Mouse (Mus musculus) brown adipose tissue, adult 24 weeks (tissue): ENCODE measurements around the gene Prdm11. TPM values are rescaled to one million over a fixed set of nuclear protein-coding genes. Genes with fewer than 3 reads are reported as not detected.

Experiments used
- H3K27ac ChIP-seq: fragments of 200-500 bp; replicated peaks from 2 replicates; pipeline ENCODE4 v1.5.1; 2012; ENCODE audit warnings: low read depth, mild to moderate bottlenecking, low read length
- H3K4me1 ChIP-seq: fragments of 200-500 bp; 2 replicates; pipeline ENCODE4 v1.6.1; 2012; ENCODE audit warnings: low read length, mixed read lengths; ENCODE audit not compliant: control insufficient read depth, insufficient read depth, insufficient read length
- H3K4me3 ChIP-seq: fragments of 200-500 bp; 2 replicates; pipeline ENCODE4 v1.5.1; 2012; ENCODE audit warnings: low read depth, mild to moderate bottlenecking, low read length, moderate library complexity; ENCODE audit not compliant: insufficient read depth
- polyA plus RNA-seq: library from polyadenylated mRNA; stranded (reverse); fragments of >200 nt; gene quantifications from 2 replicates; pipeline ENCODE4 v1.2.4, GENCODE M21; 2012; ENCODE audit not compliant: missing spikeins, insufficient read depth, insufficient read length

Gene Prdm11
- polyA plus RNA-seq, 1 experiment, result 1.3 TPM

- no peak overlapping the region for H3K4me3 ChIP-seq
- no peaks in the 10 kb centered on the region for H3K4me1 ChIP-seq
- H3K27ac ChIP-seq, result no peak overlapping the region
These were observed 37.8 kb downstream of the Prdm11 start for GRCm38 (mm10) chr2:93007967-93008685.

DNA sequence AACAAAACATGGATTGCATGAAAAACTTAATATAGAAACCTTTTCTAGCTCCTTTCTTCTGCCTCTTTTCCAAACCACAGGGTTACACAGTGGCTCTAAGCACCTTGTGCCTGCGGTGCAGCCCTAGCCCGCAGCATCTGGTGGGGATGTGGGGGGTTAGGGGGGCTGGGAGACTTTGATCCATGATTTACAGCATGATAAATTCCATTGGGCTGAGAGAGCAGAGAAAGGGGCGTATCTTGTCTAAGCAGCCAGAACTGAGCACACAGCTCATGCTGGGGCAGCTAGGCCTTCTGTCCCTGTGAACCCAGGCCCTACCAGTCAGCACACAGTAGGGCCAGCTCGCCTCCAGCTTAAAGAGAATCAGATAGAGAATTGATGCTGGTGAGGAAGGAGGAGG is 40.9 kb downstream of the Prdm11 start:
- Histone ChIP-seq H3K27ac (no peak overlapping the region), H3K4me1 (no peaks in the 10 kb centered on the region)

GRCm38 (mm10) chr2:92991976-92992375 is 54.0 kb downstream of the Prdm11 start:
- Histone ChIP-seq H3K27ac (no peak overlapping the region), H3K4me1 (peaks cover 7% of the 10 kb centered on the region; the same call in 1 of the 2 replicates), H3K4me3 (no peak overlapping the region)

More for the DNA sequence above, 40.9 kb downstream of the Prdm11 start:
- H3K4me3 ChIP-seq, result no peak overlapping the region

GRCm38 (mm10) chr2:92989593-92989992 is 56.4 kb downstream of the Prdm11 start:
- Histone ChIP-seq H3K27ac (no peak overlapping the region), H3K4me3 (no peak overlapping the region), H3K4me1 (peaks cover 12% of the 10 kb centered on the region; the same call in 1 of the 2 replicates)

DNA sequence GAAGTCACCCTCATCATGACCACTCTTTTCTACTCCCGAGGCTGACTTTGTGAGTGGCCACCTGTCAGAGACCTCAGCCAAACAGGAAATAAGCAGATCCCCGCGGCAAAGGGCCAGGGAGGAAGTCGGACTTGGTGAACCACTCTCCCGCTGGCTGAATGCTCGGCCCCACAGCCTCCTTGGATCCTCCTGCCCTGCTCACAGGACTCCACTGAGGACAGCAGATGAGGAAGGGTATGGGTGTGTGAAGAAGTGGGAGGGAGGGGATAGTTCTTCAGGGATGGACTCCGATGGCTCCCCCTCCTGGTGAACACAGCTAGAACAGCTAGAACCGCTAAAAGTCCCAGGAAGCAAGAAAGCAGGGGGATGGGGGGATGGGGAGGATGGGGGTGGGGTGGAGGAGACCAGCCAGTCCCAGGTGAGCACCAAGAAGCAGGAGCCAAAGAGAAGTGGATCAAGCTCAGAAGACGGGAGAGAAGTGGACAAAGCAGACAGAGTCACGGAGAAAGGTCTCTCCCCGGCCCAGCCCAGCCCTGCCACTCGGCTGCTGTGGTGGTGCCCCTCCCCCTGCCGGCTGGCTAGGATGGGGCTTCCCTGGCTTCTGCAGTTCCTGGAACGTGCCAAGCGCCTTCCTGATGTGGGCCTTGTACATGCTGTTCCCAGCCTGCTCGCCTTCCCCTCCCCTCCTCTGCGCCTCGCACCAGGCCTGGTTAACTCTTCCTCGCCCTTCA is 57.9 kb downstream of the Prdm11 start:
- no peak overlapping the region for H3K4me3 ChIP-seq
- peak overlapping the region; percentile 63 for H3K27ac ChIP-seq
- H3K4me1 ChIP-seq, result peaks cover 18% of the 10 kb centered on the region

- Histone ChIP-seq H3K4me3 (no peak overlapping the region), H3K4me1 (peaks cover 18% of the 10 kb centered on the region), H3K27ac (0 out of 2 replicates have a peak overlapping the region, but pooled peaks have one; percentile 8)
These were observed 58.8 kb downstream of the Prdm11 start for GRCm38 (mm10) chr2:92987108-92987618.

DNA sequence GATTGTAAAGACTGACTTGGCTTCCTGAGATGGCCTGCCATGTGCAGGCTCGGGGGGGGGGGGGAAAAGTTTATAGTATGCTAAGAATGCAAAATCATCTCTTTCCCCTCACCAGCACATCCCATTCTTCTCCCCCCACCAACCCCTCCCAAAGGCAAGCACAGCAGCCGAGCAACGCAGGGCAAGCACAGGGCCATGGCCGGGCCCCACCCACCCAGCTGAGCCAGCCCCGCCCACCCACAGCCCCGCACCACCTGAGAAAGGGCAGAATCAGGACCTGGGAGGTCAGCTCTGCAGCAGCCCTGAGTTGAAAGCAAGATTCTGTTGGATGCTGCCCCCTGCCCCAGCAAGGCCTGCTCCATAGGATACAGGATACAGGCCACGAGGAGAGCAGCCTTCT is 60.4 kb downstream of the Prdm11 start:
- H3K4me3 ChIP-seq, result no peak overlapping the region
- H3K4me1 ChIP-seq, result peaks cover 18% of the 10 kb centered on the region
- no peak overlapping the region for H3K27ac ChIP-seq

DNA sequence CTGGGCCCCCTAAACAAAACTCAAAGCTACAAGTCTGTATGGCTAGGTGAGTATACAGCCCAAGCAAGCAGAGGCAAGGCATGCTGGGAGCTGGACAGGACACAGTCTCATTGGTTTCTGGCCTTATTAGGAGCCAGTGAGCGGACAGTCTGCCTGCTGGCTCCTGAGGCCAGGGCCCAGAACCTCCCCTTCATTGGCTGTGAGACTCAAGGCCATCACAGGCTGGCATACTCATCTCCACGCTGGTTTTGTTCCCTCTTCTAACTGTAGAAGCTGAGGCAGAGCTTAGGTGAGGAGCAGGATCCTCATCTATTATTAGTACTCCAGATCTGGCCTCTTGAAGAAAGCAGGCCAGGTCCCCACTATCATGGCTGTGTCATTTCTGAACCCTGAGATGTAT is 60.8 kb downstream of the Prdm11 start:
- Histone ChIP-seq H3K4me1 (peaks cover 18% of the 10 kb centered on the region), H3K4me3 (no peak overlapping the region), H3K27ac (no peak overlapping the region)

GRCm38 (mm10) chr2:92984321-92985108 is 61.5 kb downstream of the Prdm11 start:
- peaks cover 18% of the 10 kb centered on the region for H3K4me1 ChIP-seq
- no peak overlapping the region for H3K4me3 ChIP-seq
- no peak overlapping the region for H3K27ac ChIP-seq

- Histone ChIP-seq H3K4me3 (no peak overlapping the region), H3K27ac (no peak overlapping the region), H3K4me1 (peaks cover 11% of the 10 kb centered on the region)
These were observed 62.7 kb downstream of the Prdm11 start for GRCm38 (mm10) chr2:92983273-92983620.

- H3K4me3 ChIP-seq, result no peak overlapping the region
- no peak overlapping the region for H3K27ac ChIP-seq
- peaks cover 11% of the 10 kb centered on the region for H3K4me1 ChIP-seq
These were observed 63.2 kb downstream of the Prdm11 start for GRCm38 (mm10) chr2:92982591-92983272.

- H3K4me3 ChIP-seq, result no peak overlapping the region
- peaks cover 11% of the 10 kb centered on the region for H3K4me1 ChIP-seq
- H3K27ac ChIP-seq, result no peak overlapping the region
These were observed 65.8 kb downstream of the Prdm11 start for GRCm38 (mm10) chr2:92980165-92980564.

- Histone ChIP-seq H3K27ac (no peak overlapping the region), H3K4me3 (no peak overlapping the region), H3K4me1 (no peaks in the 10 kb centered on the region)
These were observed 70.8 kb downstream of the Prdm11 start for GRCm38 (mm10) chr2:92975031-92975790.

GRCm38 (mm10) chr2:92973646-92974045 is 72.3 kb downstream of the Prdm11 start:
- Histone ChIP-seq H3K4me3 (no peak overlapping the region), H3K27ac (no peak overlapping the region), H3K4me1 (no peaks in the 10 kb centered on the region)
